Mouse (Mus musculus) urinary bladder, postnatal 25 days (tissue): Measurements from ENCODE around the gene Sgpp1.
A peak's percentile ranks its signal among the peaks of the same experiment; 100 is the strongest.
"Not testable (repeated sequence)": the region's sequence is repeated elsewhere in the genome, so short reads cannot be mapped to it uniquely, and the experiment has no call there.

ENCODE experiments used
- DNase-seq: peaks from one replicate; pipeline ENCODE4 v3.0.0; 2022; ENCODE audit warnings: low spot score

Sgpp1 gene

GRCm38 (mm10) chr12:75689003-75689402, 46.5 kb downstream of the Sgpp1 start:
- no peak for DNase-seq

- DNase-seq: no peak
These were observed 48.2 kb downstream of the Sgpp1 start for GRCm38 (mm10) chr12:75687314-75687713.

- not testable (repeated sequence) for DNase-seq
These were observed 51.5 kb downstream of the Sgpp1 start for GRCm38 (mm10) chr12:75684026-75684425.

- no peak for DNase-seq
These were observed 51.9 kb downstream of the Sgpp1 start for GRCm38 (mm10) chr12:75683598-75683997.

- DNase-seq: no peak
These were observed 52.7 kb downstream of the Sgpp1 start for GRCm38 (mm10) chr12:75682842-75683241.

- DNase-seq: no peak
These were observed 54.4 kb downstream of the Sgpp1 start for GRCm38 (mm10) chr12:75681101-75681500.

GRCm38 (mm10) chr12:75678393-75678792, 57.1 kb downstream of the Sgpp1 start:
- no peak for DNase-seq

GRCm38 (mm10) chr12:75672630-75673029, 62.9 kb downstream of the Sgpp1 start:
- no peak for DNase-seq

- DNase-seq: no peak
These were observed 63.7 kb downstream of the Sgpp1 start for GRCm38 (mm10) chr12:75671759-75672315.

- no peak for DNase-seq
These were observed 64.9 kb downstream of the Sgpp1 start for GRCm38 (mm10) chr12:75670611-75671010.

- peak; percentile 95 for DNase-seq
These were observed 66.0 kb downstream of the Sgpp1 start, which contains the start of gene Wdr89 for GRCm38 (mm10) chr12:75669258-75670106. TSS of gene Wdr89 (minus strand) at chr12:75669537.

- no peak for DNase-seq
These were observed 66.6 kb downstream of the Sgpp1 start for GRCm38 (mm10) chr12:75668916-75669257.

GRCm38 (mm10) chr12:75668221-75668620, 67.3 kb downstream of the Sgpp1 start:
- no peak for DNase-seq

GRCm38 (mm10) chr12:75666939-75667338, 68.6 kb downstream of the Sgpp1 start:
- no peak for DNase-seq

- DNase-seq: no peak
These were observed 71.1 kb downstream of the Sgpp1 start for GRCm38 (mm10) chr12:75664516-75664810.
